Mouse (Mus musculus) CH12.LX (cell line): ENCODE results near the gene Olfr574. TPM values are rescaled to one million over a fixed set of nuclear protein-coding genes. Genes with fewer than 3 reads are reported as not detected.

Experiments used
- DNase-seq: peaks from one replicate; pipeline ENCODE4 v3.0.0-alpha.2; 2013; ENCODE audit errors: extremely low read depth
- H3K27ac ChIP-seq: 2 replicates; pipeline ENCODE4 v1.5.1; 2012; ENCODE audit warnings: low read depth, mild to moderate bottlenecking, control low read depth, moderate library complexity; ENCODE audit not compliant: insufficient read depth
- H3K27me3 ChIP-seq: replicated peaks from 2 replicates; pipeline ENCODE3; 2012; ENCODE audit warnings: inconsistent platforms
- H3K36me3 ChIP-seq, 2 experiments: replicated peaks in 1 of 2; 2 replicates each; pipeline versions ENCODE3 to v1.6.1; 2012; ENCODE audit warnings: inconsistent platforms in 1 of 2, low read length in 1 of 2, mild to moderate bottlenecking in 1 of 2, mixed read lengths in 1 of 2, moderate library complexity in 1 of 2; ENCODE audit not compliant: control insufficient read depth in 1 of 2, insufficient read depth in 1 of 2
- H3K4me1 ChIP-seq, 2 experiments: 2 replicates each; pipeline ENCODE4 v1.6.1; 2012; ENCODE audit warnings: inconsistent platforms in 1 of 2, moderate library complexity in 1 of 2; ENCODE audit not compliant: insufficient read depth in 2 of 2, control insufficient read depth in 1 of 2
- H3K4me2 ChIP-seq: 2 replicates; pipeline ENCODE4 v1.6.1; 2012; ENCODE audit warnings: low read depth, mild to moderate bottlenecking, control low read depth; ENCODE audit not compliant: poor library complexity, insufficient read depth, severe bottlenecking
- H3K4me3 ChIP-seq, 3 experiments: fragments of 150-350 bp in 1 of 3; sonication (generic) in 1 of 3; replicated peaks in 1 of 3; 2 replicates each; pipeline versions ENCODE3 to v1.5.1; 2011 to 2012; ENCODE audit warnings: low read depth in 2 of 3, low read length in 2 of 3, mild to moderate bottlenecking in 2 of 3, moderate library complexity in 2 of 3, control low read depth in 1 of 3, improper control_type of control experiment in 1 of 3, inconsistent platforms in 1 of 3, mixed read lengths in 1 of 3; ENCODE audit not compliant: poor library complexity in 1 of 3
- H3K79me2 ChIP-seq: replicated peaks from 2 replicates; pipeline ENCODE4 v1.6.1; 2012; ENCODE audit warnings: mild to moderate bottlenecking, moderate library complexity; ENCODE audit not compliant: control insufficient read depth, poor library complexity, insufficient read depth, severe bottlenecking; ENCODE audit errors: extremely low read depth
- H3K9ac ChIP-seq: 2 replicates; pipeline ENCODE4 v1.6.1; 2012; ENCODE audit warnings: low read depth, mild to moderate bottlenecking, control low read depth, moderate library complexity; ENCODE audit not compliant: insufficient read depth
- H3K9me3 ChIP-seq: replicated peaks from 2 replicates; pipeline ENCODE3; 2012; ENCODE audit warnings: low read length, inconsistent platforms, mixed read lengths
- CHD1 ChIP-seq: IDR thresholded peaks from 2 replicates; pipeline ENCODE4 v1.6.1; 2012; ENCODE audit warnings: low read depth, low read length, improper control_type of control experiment, inconsistent platforms
- CTCF ChIP-seq, 2 experiments: IDR thresholded peaks in 1 of 2; conservative IDR thresholded peaks in 1 of 2; 2 replicates each; pipeline ENCODE4 v1.5.1; 2011 to 2012; ENCODE audit warnings: low read depth in 2 of 2, low read length in 2 of 2, improper control_type of control experiment in 1 of 2, inconsistent platforms in 1 of 2, mild to moderate bottlenecking in 1 of 2, moderate library complexity in 1 of 2
- E2F4 ChIP-seq: IDR thresholded peaks from 2 replicates; pipeline ENCODE4 v1.6.1; 2011; ENCODE audit warnings: low read depth, low read length, improper control_type of control experiment; ENCODE audit not compliant: insufficient replicate concordance
- ETS1 ChIP-seq: conservative IDR thresholded peaks from 2 replicates; pipeline ENCODE4 v1.6.1; 2012; ENCODE audit warnings: low read depth, mild to moderate bottlenecking, inconsistent platforms, low read length, improper control_type of control experiment, moderate library complexity
- HCFC1 ChIP-seq: IDR thresholded peaks from 2 replicates; pipeline ENCODE4 v1.6.1; 2012; ENCODE audit warnings: low read depth, mild to moderate bottlenecking, inconsistent platforms, low read length, improper control_type of control experiment
- JUND ChIP-seq: conservative IDR thresholded peaks from 2 replicates; pipeline ENCODE4 v1.6.1; 2011; ENCODE audit warnings: low read depth, low read length, improper control_type of control experiment
- KAT2A ChIP-seq: IDR thresholded peaks from 2 replicates; pipeline ENCODE4 v1.6.1; 2012; ENCODE audit warnings: low read length, improper control_type of control experiment, inconsistent platforms; ENCODE audit not compliant: insufficient replicate concordance
- MEF2A ChIP-seq: IDR thresholded peaks from 2 replicates; pipeline ENCODE4 v1.6.1; 2014; ENCODE audit warnings: low read depth, mild to moderate bottlenecking, inconsistent platforms, low read length, improper control_type of control experiment, borderline replicate concordance
- MXI1 ChIP-seq: IDR thresholded peaks from 2 replicates; pipeline ENCODE4 v1.6.1; 2011; ENCODE audit warnings: mild to moderate bottlenecking, low read depth, low read length, improper control_type of control experiment
- MYC ChIP-seq: IDR thresholded peaks from 2 replicates; pipeline ENCODE4 v1.6.1; 2011; ENCODE audit warnings: low read depth, mild to moderate bottlenecking, improper control_type of control experiment, low read length
- NRF1 ChIP-seq: IDR thresholded peaks from 2 replicates; pipeline ENCODE4 v1.6.1; 2014; ENCODE audit warnings: low read depth, mild to moderate bottlenecking, inconsistent platforms, low read length, improper control_type of control experiment, moderate library complexity
- PAX5 ChIP-seq: IDR thresholded peaks from 2 replicates; pipeline ENCODE4 v1.6.1; 2012; ENCODE audit warnings: low read length, inconsistent platforms, mixed read lengths
- SIN3A ChIP-seq: IDR thresholded peaks from 2 replicates; pipeline ENCODE4 v1.6.1; 2012; ENCODE audit warnings: low read length, improper control_type of control experiment, inconsistent platforms
- SMC3 ChIP-seq: IDR thresholded peaks from 2 replicates; pipeline ENCODE4 v1.6.1; 2011; ENCODE audit warnings: low read depth, low read length, improper control_type of control experiment
- TCF12 ChIP-seq: IDR thresholded peaks from 2 replicates; pipeline ENCODE4 v1.6.1; 2014; ENCODE audit warnings: low read depth, mild to moderate bottlenecking, inconsistent platforms, low read length, improper control_type of control experiment
- UBTF ChIP-seq: IDR thresholded peaks from 2 replicates; pipeline ENCODE4 v1.6.1; 2012; ENCODE audit warnings: low read depth, mild to moderate bottlenecking, inconsistent platforms, low read length, improper control_type of control experiment, moderate library complexity
- USF1 ChIP-seq: IDR thresholded peaks from 2 replicates; pipeline ENCODE4 v1.6.1; 2014; ENCODE audit warnings: low read depth, mild to moderate bottlenecking, inconsistent platforms, low read length, improper control_type of control experiment
- USF2 ChIP-seq: conservative IDR thresholded peaks from 2 replicates; pipeline ENCODE4 v1.6.1; 2011; ENCODE audit warnings: low read depth, low read length, improper control_type of control experiment
- ZMIZ1 ChIP-seq: IDR thresholded peaks from 2 replicates; pipeline ENCODE4 v1.6.1; 2012; ENCODE audit warnings: low read depth, mild to moderate bottlenecking, inconsistent platforms, low read length, improper control_type of control experiment
- ZNF384 ChIP-seq: IDR thresholded peaks from 2 replicates; pipeline ENCODE4 v1.6.1; 2012; ENCODE audit warnings: low read depth, low read length, improper control_type of control experiment, inconsistent platforms
- dilution Hi-C: fragments of 300-500 bp; cut with MboI; formaldehyde crosslinking; loops from 2 replicates; pipeline ENCODE4 v1.14.3; 2020; ENCODE audit warnings: low sequenced_read_pairs; ENCODE audit not compliant: extremely low pct_unique_long_range_greater_than_20kb, extremely low pct_ligation_motif_present
- in situ Hi-C: fragments of 300-500 bp; cut with MboI; formaldehyde crosslinking; loops from 3 replicates; pipeline ENCODE4 v1.14.3; 2019; ENCODE audit warnings: low sequenced_read_pairs, low pct_ligation_motif_present, low pct_unique_long_range_greater_than_20kb, mixed read lengths
- polyA plus RNA-seq: library from polyadenylated mRNA; unstranded; fragments of >175 nt; gene quantifications from 2 replicates; pipeline ENCODE4 v1.2.1, GENCODE M21; 2012; ENCODE audit warnings: low read depth; ENCODE audit not compliant: insufficient read length
- total RNA-seq, 2 experiments: library from RNA; depleted of rRNA; stranded (reverse); fragments of 300-350 nt in 1 of 2; fragments of >200 nt in 1 of 2; gene quantifications; 2 replicates each; pipeline ENCODE4 v1.2.3; 2012 to 2014

Olfr574 gene
- total and polyA plus RNA-seq, 3 experiments: not detected

DNA sequence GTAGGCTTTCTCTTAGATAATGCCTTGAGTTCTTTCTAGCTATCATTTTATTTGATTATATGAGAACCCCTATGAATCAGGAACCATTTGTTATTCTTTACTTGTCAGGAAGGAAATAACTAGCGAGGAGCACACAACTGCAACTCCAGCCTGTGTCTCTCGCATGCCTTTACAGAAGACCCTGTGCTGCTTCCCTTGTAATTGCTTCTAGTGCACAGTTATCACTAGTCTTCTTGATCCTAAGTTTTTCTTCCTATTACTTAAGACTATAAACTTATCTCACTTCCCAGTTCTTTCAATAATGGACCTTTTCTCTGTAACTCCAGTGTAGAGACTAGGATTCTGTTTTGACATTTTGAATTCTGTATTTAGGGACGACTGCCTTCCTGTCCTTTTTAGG lies 9.9 kb downstream of the Olfr574 start:
- DNase-seq: no peak
- Histone ChIP-seq H3K4me1 (no peaks in the 10 kb centered on the region), H3K9ac (no peak overlapping the region), H3K9me3 (no peaks in the 10 kb centered on the region), H3K27me3 (no peaks in the 10 kb centered on the region), H3K36me3 (no peaks in the 10 kb centered on the region), H3K4me2 (no peak overlapping the region), H3K27ac (no peak overlapping the region), H3K79me2 (no peaks in the 10 kb centered on the region), H3K4me3 (no peak overlapping the region)
- in situ Hi-C loops (no loop called here), dilution Hi-C loops (no loop called here)
- TF ChIP-seq SIN3A: no peak
- no peak for TF ChIP-seq ZMIZ1

DNA sequence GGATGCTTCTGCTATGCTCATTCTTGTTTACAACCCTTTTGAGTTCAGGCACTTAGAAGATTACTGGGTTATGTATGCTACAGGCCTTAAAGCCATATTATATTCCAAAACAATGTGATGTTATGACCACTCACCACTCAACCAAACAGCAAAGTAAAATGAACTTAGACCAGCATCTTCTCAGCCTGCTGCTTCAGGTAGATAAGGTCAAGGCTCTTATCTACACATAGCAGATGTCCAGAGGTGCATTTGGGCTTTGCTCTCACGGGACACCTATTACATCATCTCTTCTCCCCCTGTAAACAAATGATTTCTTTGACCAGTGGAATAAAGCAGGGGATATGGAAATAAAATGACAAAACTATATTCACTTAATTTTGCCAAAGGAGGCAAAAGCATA lies 10.3 kb downstream of the Olfr574 start, which contains the start of gene Olfr575:
Gene Olfr575 (minus strand): TSS at position 183 of the 400 bp plus-strand sequence.
- no peak within 1 kb of the TSS for H3K4me3 ChIP-seq
- DNase-seq: no peak
- no peaks in the 10 kb centered on the region for H3K4me1 ChIP-seq
- no peaks in the 10 kb centered on the region for H3K9me3 ChIP-seq
- H3K9ac ChIP-seq: no peak within 1 kb of the TSS
- H3K36me3 ChIP-seq: no peaks in the 10 kb centered on the region
- H3K79me2 ChIP-seq: no peaks in the 10 kb centered on the region
- in situ Hi-C loops (no loop called here), dilution Hi-C loops (no loop called here)
- H3K4me2 ChIP-seq: no peak within 1 kb of the TSS; the same call in 1 of the 2 replicates
- TF ChIP-seq CHD1 (no peak), MEF2A (no peak), ZNF384 (no peak), ZMIZ1 (no peak), SMC3 (no peak), NRF1 (no peak), USF1 (no peak), TCF12 (no peak), MXI1 (no peak), CTCF (conservative IDR thresholded peaks at IDR 0.05 in 1 of 2, IDR thresholded peaks at IDR 0.05 in 1 of 2; ENCODE audit: low read depth in 2 of 2, low read length in 2 of 2) (no peak), ETS1 (no peak), PAX5 (no peak), JUND (no peak), KAT2A (no peak), MYC (no peak), E2F4 (no peak), HCFC1 (no peak), SIN3A (no peak), UBTF (no peak), USF2 (no peak)
- TF ChIP-seq, all 38 proteins: peak for 0
- H3K27ac ChIP-seq: no peak within 1 kb of the TSS
- no peaks in the 10 kb centered on the region for H3K27me3 ChIP-seq
